Mouse (Mus musculus) erythroid progenitor cell, adult 5-6 weeks (primary cell): ENCODE results near the gene Ppp1r1b. TPM values are rescaled to one million over a fixed set of nuclear protein-coding genes. Genes with fewer than 3 reads are reported as not detected.
"Not testable (repeated sequence)": the region's sequence is repeated elsewhere in the genome, so short reads cannot be mapped to it uniquely, and the experiment has no call there.

Source experiments
- ATAC-seq: replicated peaks from 2 replicates; pipeline ENCODE4 v1.8.0; 2016; ENCODE audit warnings: moderate number of reproducible peaks, mild to moderate bottlenecking, moderate TSS enrichment, inconsistent platforms; ENCODE audit not compliant: poor library complexity, low FRiP score, severe bottlenecking
- total RNA-seq, 2 experiments: library from RNA; stranded (forward) in 1 of 2; stranded (reverse) in 1 of 2; fragments of 150-400 nt in 1 of 2; fragments of 186-747, 209-891 nt in 1 of 2; gene quantifications; 2 replicates each; pipeline versions ENCODE4 v1.2.3 to v1.2.4; 2015 to 2017; ENCODE audit warnings: low replicate concordance in 2 of 2

Ppp1r1b gene
- total RNA-seq, 2 experiments from 2014 or later: not detected

DNA sequence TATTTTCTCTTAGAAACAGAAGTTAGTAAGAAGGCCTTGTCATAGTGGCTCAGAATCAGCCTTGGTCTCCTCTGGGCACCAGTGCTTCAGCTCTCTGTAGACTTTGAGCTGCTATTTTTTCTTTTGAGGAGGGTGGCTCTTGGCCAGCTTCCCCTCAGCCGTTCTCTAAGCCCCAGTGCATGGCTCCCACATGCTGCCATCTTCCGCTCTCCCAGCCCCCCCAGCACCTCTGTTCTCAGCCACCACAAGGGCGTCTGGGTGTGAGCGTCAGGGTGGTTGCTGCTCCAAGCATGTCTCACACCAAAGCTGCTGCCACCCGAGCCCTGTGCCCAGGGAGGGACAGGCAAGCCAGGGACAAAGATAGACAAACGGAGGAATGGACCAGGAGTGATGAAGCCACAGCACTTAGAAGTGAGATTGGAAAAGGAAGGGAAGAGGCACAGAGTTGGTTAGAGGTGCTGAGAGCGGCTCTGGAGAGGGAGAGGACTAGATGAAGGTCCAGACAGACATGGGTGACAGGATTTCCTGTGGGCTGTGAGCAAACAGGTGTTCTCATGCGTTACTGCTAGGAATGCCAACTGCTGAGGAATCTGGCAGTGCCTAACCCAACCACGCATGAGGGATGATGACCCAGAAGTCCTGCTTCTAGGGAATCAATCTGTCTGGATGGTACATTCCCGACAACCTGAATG, 19.1 kb downstream of the Ppp1r1b start:
- ATAC-seq: no peak

DNA sequence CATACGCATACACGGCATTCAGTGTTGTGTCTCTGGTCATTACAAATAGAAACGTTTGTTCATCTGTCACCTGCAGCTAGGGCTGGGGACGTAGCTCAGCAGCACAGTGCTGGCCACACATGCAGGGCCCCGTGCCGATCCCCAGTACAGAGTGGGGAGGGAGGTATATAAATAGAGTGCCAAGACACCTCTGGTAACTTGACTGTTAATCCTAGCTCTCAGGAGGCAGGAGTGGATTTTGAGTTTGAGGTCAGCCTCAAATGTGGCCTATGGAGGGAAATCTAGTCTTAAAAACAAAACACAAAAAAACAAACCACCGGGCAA, 19.6 kb downstream of the Ppp1r1b start:
- no peak for ATAC-seq

DNA sequence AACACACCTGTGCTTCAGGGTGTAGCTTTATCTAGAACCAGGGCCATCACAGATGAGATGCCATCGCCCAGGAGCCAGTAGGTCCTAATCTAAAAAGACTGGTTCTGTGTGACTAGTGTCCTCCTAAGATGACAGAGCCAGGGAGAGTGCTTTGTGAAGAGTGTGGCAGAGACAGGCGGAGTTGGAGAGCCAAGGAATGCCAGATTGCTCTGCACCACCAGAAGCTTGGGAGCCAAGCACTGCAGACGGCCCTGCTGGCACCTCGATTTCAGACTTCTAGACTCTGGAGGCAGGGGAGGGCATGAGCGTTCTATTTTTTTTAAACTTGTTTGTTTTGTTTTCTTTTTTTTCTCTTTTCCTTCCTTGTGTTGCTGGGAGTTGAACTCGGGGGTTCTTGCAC, 21.1 kb downstream of the Ppp1r1b start:
- ATAC-seq: no peak

DNA sequence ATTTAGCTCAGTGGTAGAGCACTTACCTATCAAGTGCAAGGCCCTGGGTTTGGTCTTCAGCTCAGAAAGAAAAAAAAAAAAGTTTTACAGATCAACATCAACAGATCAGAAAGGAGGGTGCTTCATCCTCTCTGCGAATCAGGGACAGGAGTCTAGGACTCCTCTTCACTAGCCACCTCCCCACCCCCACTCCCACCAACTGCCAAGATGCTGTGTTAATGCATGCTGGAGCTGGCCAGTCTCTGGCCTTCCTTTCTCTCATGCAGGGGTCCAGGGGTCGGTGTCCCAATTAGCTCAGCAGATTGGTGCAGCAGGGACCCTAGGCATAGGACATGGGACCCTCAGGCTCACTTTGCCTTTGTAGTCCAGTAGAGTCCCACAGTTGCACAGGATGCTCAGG, 22.4 kb downstream of the Ppp1r1b start:
- ATAC-seq: no peak

DNA sequence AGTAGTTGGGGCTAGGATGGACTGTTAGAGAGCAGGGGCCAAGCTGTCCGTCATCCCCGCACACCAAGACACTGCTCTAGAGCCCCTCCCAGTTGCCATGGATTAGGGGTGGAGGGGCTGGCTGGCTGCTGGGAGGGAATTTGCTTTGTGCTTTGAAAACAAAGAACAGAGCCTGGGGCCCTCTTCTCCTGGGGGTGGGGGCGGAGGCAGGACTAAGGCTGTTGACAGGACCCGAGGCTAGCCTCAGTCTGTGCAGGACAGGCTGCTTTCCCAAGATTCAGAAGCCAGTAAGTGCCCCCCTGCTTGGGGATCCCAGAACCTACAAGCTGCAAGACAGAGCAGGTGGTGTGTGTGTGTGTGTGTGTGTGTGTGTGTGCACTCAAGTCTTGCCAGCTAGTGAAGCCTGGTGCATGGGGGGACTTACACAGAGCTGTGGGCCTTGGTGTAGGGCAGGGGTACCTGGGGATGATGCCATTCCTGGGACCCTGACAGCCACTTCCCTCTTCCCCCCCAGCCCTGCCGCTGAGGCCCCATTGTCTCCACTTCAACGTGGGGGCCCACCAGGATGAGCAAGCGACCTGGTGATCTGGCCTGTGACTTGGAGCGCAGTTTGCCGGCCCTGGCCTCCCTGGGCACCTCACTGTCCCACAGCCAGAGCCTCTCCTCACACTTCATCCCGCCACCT, 23.5 kb downstream of the Ppp1r1b start:
- 0 out of 2 replicates have a peak, but pooled peaks have one; percentile 6 for ATAC-seq

DNA sequence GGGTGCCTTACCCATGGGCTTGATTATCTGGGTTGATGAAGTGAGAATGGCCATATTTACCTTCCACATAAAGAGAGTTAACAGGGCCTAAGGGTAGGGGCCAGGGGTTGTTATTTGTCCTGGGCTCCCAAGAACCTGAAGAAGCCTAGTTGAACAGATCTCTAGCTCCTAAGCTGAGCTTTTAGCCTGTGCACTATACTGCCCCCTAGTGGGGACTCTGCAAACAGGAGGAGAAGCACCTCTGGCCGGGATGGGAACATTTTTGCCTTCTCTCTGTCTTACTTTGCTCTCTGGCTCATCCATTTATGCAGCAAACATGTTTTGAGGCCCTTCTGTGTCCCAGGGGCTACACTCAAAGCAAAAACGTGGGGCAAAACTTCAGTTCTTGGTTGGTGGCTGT, 24.2 kb downstream of the Ppp1r1b start:
- peak; percentile 64 for ATAC-seq

DNA sequence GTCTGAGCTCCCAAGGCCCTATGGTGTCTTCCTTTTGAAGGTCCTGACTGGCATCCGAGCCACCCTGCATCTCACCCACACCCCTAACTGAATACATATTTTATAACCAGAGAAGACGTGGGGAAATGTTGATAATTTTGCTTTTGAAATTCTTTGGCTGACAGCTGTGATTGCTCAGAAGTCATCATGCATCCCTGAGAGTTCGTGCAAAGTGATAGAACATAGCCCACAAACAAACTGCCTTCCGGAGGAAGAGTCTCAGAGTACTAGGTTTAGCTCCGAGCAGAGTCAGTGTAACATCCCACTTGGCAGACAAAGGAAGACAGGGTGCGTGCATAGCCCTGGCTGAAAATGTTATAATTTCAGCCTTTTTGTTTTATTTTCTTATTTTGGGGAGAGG, 25.0 kb downstream of the Ppp1r1b start:
- no peak for ATAC-seq

DNA sequence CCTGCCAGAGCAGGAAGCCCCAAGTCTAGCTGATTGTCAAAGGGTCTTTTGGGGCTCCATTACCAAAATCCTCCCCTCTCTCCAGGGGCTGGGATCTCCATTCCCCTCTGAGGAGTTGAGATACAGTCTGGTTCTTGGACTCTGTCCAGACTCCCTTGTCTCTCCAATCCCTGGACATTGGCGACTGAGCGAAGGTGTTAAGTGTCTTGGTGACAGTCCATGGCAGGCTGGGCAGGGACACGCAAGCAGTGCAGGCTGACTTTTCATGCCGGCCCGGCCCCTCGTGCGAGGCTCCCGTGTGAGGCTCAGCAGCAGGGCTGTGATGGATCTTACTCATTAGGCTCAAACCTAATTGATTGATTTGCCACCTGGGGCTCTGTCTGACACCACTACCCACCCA, 26.1 kb downstream of the Ppp1r1b start:
- no peak for ATAC-seq

DNA sequence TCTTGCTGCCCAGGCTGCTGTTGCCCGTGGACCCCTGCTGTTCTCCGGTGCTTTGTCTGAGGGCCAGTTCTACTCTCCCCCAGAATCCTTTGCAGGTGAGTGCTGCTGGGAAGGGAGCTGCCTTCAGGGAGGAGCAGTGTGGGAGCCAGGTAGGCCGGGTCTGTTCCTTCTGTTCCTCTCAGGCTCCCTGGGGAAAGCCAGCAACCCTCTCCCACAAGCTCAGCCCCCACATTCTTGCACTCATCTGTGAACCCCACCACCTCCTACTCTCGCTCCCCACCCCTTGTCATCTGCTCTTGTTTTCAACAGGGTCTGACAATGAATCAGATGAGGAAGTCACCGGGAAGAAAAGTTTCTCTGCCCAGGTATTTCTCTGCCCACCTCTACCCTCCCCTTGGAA, 28.6 kb downstream of the Ppp1r1b start:
- no peak for ATAC-seq

DNA sequence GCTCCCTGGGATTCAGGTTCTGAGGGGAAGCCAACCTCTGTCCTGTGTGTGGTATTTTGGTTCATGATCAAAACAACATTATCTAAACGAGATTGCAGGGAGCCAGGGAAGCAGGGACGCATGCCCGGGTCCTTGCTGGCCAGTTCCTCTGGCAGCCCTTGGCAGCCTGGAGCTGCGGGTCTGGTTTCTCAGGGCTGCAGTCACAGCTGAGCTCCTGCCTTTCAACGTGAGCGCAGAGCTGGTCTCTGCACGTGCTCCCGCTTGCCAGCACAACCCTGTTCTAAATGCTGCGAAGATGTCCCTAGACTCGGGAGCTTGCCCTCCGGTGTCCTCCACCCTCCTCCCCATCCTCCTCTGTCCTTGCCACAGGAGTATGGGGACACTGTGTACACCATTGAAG, 29.6 kb downstream of the Ppp1r1b start:
- no peak for ATAC-seq

DNA sequence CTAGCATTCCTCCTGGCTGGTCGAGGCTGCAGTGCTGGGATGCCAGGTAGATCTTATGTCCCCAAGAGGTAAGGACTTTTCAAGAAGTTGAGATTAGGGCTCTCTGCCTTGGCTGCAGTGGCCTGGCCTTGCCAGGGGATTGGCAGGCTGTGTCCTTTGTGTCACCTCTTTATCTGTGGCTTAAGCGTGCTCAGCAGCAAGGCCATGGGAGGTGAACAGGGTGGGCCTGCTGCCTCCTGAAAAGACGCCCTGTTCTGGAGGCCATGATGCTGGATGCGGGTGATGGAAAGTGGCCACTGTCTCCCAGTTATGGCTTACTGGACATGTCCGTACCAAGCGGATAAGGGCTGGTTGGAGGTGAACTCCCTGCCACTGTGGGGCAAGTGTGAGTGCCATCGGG, 31.2 kb downstream of the Ppp1r1b start:
- ATAC-seq: no peak

DNA sequence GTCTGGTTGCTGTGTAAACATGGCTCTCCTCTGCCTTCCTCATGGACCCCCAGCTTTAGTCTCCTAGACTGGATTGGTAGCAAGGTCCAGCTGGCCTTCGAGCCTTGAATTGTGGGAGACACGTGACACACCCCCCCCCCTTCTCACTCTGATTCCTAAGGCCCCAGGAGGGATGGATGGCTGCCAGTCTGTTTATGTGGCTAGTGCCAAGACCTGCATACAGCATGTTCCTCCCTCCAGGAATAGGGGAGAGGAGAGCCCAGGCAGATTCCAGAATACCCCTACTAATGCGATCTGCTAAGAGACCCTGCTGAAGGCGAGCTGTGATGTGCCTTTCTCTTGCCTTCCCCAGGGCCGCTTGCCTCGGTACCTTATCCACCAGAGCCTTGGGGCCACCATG, 31.9 kb downstream of the Ppp1r1b start:
- no peak for ATAC-seq

DNA sequence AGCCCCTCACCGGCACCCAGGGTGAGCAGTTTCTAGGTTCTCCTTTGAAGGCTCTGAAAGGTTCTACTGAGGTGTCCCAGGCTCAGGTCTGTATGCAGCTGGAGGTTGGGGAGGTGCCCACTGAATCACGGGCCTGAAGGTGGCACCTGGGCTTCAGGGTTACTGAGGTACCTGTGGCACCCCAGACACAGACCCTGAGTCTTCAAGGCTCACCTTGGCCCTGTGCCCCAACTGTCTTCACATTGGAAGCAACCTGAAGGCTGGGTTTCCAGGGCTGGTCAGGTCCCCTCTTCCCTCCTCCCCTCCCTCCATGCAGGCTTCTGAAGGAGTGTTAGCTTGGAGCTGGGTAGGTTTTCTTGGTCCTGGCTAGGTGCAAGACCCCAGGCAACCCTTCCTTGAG, 33.4 kb downstream of the Ppp1r1b start:
- no peak for ATAC-seq

DNA sequence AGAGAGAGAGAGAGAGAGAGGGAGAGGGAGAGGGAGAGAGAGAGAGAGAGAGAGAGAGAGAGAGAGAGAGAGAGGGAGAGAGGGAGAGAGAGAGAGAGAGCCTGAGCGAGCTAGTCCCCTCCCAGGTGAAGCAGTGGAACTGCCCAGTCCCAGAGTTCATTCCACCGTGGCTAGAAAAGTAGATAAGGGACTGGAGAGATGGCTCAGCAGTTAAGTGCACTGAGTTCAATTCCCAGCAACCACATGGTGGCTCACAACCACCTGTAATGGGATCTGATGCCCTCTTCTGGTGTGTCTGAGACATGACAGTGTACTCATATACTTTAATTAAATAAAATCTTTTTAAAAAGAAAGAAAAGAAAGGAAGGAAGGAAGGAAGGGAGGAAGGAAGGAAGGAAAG, 34.2 kb downstream of the Ppp1r1b start:
- ATAC-seq: not testable (repeated sequence)

DNA sequence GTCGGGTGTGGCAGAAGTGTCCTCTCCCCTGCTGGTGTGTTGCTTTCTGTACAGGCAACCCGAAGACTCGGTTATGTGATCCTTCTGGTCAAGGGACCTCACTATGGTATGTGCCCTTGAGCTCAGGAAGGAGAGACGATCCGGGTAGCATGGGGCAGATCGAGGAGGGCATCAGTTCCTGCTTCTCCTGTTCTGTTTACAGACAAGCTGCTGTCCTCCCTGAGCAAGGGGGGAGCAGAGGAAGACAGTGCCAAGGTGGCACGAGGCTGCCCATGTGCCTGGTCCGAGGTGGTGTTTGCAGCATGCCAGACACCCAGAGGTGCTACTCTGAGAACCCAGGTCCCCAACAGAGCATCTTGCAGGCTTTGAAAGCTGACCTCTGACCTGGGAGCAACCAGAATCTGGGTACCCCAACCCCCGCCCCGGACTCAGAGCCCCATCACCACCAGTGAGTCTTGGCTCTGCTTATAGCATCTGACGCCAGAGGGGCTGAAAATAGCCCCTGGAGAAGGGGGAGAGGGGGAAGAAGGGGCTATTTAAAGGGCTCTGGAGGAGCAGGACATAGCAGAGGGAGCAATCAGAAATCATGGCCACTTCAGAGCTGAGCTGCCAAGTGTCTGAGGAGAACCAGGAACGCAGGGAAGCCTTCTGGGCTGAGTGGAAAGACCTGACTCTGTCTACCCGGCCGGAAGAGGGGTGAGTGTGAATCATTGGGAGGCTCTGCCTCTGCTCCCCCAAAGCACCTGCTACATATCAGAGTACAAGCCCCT, 35.2 kb downstream of the Ppp1r1b start, which contains the start of gene Tcap:
Gene Tcap (plus strand): TSS at position 551 of the 770 bp plus-strand sequence.
- no peak for ATAC-seq

DNA sequence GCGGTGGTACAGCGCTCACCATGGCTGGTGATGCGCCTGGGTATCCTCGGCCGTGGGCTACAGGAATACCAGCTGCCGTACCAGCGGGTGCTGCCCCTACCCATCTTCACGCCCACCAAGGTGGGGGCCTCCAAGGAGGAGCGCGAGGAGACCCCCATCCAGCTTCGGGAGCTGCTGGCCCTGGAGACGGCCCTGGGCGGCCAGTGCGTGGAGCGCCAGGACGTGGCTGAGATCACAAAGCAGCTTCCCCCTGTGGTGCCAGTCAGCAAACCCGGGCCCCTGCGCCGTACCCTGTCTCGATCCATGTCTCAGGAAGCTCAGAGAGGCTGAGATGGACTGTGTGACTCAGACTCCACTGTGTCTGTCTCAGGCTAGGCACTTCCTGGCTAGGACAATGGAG, 36.0 kb downstream of the Ppp1r1b start:
- no peak for ATAC-seq

DNA sequence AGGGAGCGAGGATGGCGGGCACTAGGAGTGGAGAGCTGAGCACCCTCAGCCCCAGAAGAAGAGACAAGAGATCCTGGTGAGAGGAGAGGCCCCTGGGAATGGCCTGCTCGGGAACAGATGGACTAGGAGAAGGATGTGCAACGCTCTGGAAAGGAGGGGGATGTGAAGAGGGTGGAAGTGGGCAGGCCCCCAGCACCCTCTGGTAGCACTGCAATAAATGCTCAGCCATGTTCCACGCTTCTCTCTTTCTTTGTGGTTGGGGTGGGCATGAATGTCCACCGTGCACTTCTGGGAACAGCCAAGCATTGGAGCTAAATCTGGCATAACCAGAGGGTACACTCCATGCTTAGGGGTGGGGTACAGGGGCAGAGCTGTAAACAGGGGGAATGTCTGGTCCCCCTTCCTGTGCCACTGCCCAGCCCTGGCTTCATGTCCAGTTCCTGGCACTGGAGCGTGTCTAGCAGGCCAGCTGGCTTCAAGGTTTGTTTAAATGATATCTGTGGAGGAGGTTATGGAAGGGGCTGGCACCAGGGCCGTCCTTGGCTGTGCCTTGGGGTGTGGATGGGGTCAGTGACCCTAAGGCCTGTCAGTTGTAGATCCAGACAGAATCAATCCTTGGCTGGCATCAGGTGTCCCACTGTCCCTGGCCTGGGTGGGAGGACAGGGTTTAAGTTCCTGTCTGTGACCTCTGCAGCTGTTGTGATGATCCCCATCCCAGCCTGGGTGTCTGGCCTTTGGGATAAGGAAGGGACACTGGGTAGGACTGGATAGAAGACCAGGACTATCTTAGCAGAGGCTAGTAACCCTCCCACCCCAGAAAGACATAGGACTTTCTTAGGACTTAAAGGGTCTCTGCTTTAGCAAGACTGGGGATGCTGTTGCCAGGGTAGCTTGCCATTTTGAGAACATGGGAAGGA, 36.8 kb downstream of the Ppp1r1b start:
- ATAC-seq: no peak

DNA sequence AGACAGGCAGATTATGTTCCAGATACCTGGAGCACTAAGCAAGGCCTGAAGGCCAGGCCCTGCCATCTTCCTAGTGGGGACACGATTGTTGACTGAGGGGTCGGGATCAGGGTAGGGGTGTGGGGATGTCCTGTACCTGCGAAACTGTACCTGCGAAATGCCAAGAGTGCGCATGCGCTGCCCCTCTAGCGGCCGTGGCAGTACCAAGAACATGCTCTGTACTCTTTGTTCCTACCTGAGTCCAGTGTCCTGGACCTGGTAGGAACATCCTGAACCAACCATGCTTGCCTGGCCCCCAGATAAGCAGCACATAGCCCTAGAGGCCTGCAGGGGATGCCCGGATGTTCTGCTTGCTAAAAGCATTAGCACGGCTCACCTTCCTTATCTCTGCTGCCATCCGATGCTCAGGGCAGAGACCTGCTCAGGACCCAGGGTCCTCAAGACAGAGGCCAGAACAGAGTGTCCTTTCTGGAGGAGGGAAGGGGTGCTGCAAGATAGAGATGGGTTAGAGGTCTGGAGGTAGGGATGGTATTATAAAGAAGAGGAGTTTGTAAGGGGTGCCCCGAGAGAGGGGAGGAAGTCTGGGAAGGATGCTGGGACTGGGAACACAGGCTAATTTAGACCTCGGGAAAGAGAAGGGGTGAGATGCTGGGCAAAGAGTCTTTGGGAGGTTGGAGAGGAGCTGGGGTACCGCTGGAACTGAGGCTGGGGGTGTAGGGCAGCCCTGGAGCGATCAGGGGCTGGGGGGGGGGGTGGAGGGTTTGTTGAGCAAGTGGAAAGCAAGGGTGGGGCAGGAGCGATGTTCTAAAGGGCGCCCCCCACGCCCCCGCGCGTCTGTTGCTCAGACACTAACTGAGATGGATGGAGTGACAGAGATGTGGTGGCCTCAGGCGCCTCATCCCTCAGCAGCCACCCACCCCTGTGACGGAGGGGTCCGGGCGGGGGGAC, 37.7 kb downstream of the Ppp1r1b start, which contains the start of gene Pnmt:
Gene Pnmt (plus strand): TSS at position 813 of the 948 bp plus-strand sequence.
- ATAC-seq: no peak

DNA sequence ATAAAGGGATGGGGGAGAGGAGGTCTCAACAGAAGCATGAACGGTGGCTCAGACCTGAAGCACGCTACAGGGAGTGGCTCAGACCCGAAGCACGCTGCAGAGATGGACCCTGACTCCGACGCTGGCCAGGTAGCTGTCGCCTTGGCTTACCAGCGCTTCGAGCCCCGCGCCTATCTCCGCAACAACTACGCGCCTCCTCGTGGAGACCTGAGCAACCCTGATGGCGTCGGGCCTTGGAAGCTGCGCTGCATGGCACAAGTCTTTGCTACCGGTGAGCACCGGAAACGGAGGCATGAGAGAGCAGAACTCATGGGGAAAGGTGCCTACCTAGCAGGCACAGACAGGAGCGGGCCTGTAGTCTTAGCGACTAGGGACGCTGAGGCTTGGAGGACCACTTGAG, 38.4 kb downstream of the Ppp1r1b start:
- no peak for ATAC-seq
